Comparison of ENCODE assay signal across 11 mouse cellular contexts in the genomic region with DNA sequence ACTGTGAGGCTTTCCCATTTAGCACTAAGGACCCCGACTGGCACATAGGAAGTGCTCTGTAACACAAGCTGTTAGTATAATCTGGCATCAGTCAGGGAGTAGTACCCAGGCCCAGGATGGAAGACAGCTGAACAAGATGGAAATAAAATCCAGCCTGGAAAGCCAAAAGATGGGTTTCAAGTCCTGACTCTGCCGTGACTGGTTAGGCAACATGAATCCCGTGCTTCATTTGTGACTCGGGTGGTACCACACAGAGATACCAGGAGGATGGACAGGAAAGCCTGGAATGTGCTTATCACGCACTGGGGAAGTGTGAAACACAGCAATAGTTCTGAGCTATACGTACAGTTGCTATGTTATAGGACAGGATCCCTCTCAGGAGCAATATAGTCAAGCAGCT. TPM values are rescaled to one million over a fixed set of nuclear protein-coding genes. Genes with fewer than 3 reads are reported as not detected.
A peak's percentile ranks its signal among the peaks of the same experiment; 100 is the strongest.
DNase-seq lines count a peak whose midpoint lies in the region; ATAC-seq and TF ChIP-seq lines count a peak whose summit lies in the region.
"Had no signal": no experiment of that assay in that cellular context is flagged by ENCODE, and none has a peak within 500 bp of the region (broad histone marks: within the 10 kb centered on the region; RNA-seq: fewer than 3 reads in every experiment).

No protein-coding gene starts in this region.

- no peak for TF ChIP-seq CTCF in gastrocnemius, adult 2 months (IDR thresholded peaks at IDR 0.05)
- no peak for TF ChIP-seq CTCF in lung, adult 2 months (IDR thresholded peaks at IDR 0.05; ENCODE audit: insufficient read depth, low read length)

- no peak for TF ChIP-seq POLR2A in lung, adult 2 months (IDR thresholded peaks at IDR 0.05; ENCODE audit: borderline replicate concordance, extremely low read depth, low read depth, low read length)

- peak overlapping the region; percentile 55 for H3K4me3 ChIP-seq in gastrocnemius, adult 2 months
- H3K4me3 ChIP-seq in lung, adult 2 months (replicated peaks; ENCODE audit: extremely low read depth, low read depth, low read length), result peak overlapping the region; percentile 33
- no peak overlapping the region for H3K4me3 ChIP-seq in embryonic facial prominence, embryonic 12.5 days
- H3K4me3 ChIP-seq in limb, embryonic 15.5 days, result no peak overlapping the region

- peaks cover 15% of the 10 kb centered on the region for H3K4me1 ChIP-seq in lung, adult 2 months (ENCODE audit: control insufficient read depth, insufficient read depth, low read length)
- H3K4me1 ChIP-seq in embryonic facial prominence, embryonic 12.5 days, result peaks cover 56% of the 10 kb centered on the region
- H3K4me1 ChIP-seq in limb, embryonic 15.5 days, result peaks cover 56% of the 10 kb centered on the region

- ATAC-seq in embryonic facial prominence, embryonic 12.5 days (ENCODE audit: insufficient number of reproducible peaks, insufficient read depth, low FRiP score, low TSS enrichment), result no peak
- no peak for ATAC-seq in limb, embryonic 15.5 days (ENCODE audit: insufficient number of reproducible peaks, low FRiP score, low TSS enrichment, low read depth)
- no peak for ATAC-seq in inflammation-experienced regulatory T-cells, adult 6 months

- 36% methylated on average over 6 of the region's 6 CpGs for WGBS in lung, adult 2 months
- WGBS in embryonic facial prominence, embryonic 12.5 days, result 44% methylated on average over 6 of the region's 6 CpGs
- WGBS in limb, embryonic 15.5 days, result 36% methylated on average over 6 of the region's 6 CpGs

- peak overlapping the region; percentile 19; the same call in 1 of the 2 replicates for H3K4me2 ChIP-seq in embryonic facial prominence, embryonic 12.5 days (replicated peaks)
- no peak overlapping the region for H3K4me2 ChIP-seq in limb, embryonic 15.5 days

- intact Hi-C loops in gastrocnemius, adult 2 months (cut with DNase I), result no loop called here

- no peak for DNase-seq in gastrocnemius, adult 2 months
- DNase-seq in gastrocnemius, adult 18-20 months (ENCODE audit: low spot score), result no peak
- DNase-seq in lung, adult 2 months, result no peak
- DNase-seq in lung, postnatal 36 days, result no peak
- no peak for DNase-seq in thymus, adult 18-20 months

- no peaks in the 10 kb centered on the region for H3K27me3 ChIP-seq in embryonic facial prominence, embryonic 12.5 days
- no peaks in the 10 kb centered on the region for H3K27me3 ChIP-seq in limb, embryonic 15.5 days

- no peak overlapping the region for H3K9ac ChIP-seq in embryonic facial prominence, embryonic 12.5 days
- H3K9ac ChIP-seq in limb, embryonic 15.5 days, result no peak overlapping the region

- H3K27ac ChIP-seq in gastrocnemius, adult 2 months, result peak overlapping the region; percentile 82
- H3K27ac ChIP-seq in embryonic facial prominence, embryonic 12.5 days, result peak overlapping the region; percentile 71
- H3K27ac ChIP-seq in limb, embryonic 15.5 days, result peak overlapping the region; percentile 68

- no peaks in the 10 kb centered on the region for H3K36me3 ChIP-seq in embryonic facial prominence, embryonic 12.5 days
- H3K36me3 ChIP-seq in limb, embryonic 15.5 days, result no peaks in the 10 kb centered on the region

- no peaks in the 10 kb centered on the region for H3K9me3 ChIP-seq in embryonic facial prominence, embryonic 12.5 days
- no peaks in the 10 kb centered on the region for H3K9me3 ChIP-seq in limb, embryonic 15.5 days

RNA-seq across cellular contexts. Expression of a gene that starts 12.3 kb away (rescaled TPM):
- 10 to 100 TPM; 10.2 to 14.5 TPM for total RNA-seq in gastrocnemius, adult 2 months (2021)
- total RNA-seq in gastrocnemius, adult 18-20 months (2021), result 10 to 100 TPM in 1 of 2 experiments, 1 to 10 TPM in 1; 8.6 to 11.7 TPM
- 672 and 695 TPM in 2 replicates for polyA plus RNA-seq in lung, adult 2 months (2012; rRNA removed)
- polyA plus RNA-seq in embryonic facial prominence, embryonic 12.5 days (2016; fragmentation: Nextera tagmentation; extraction: Ambion mirVana), result 10.8 and 11.3 TPM in 2 replicates
- 16.3 and 17.7 TPM in 2 replicates for polyA plus RNA-seq in limb, embryonic 15.5 days (2015; fragmentation: Nextera tagmentation; extraction: Ambion mirVana)
- polyA plus RNA-seq in inflammation-experienced regulatory T-cells, adult 6 months (2017; shearing (Covaris generic)), result 1 to 10 TPM in 1 of 3 experiments, under 1 TPM in 1, not detected in 1; 0.86 to 1.9 TPM

RNA-seq across cellular contexts. Expression of a gene that starts 25.0 kb away (rescaled TPM):
- total RNA-seq in gastrocnemius, adult 2 months (2021), result not detected
- not detected for total RNA-seq in gastrocnemius, adult 18-20 months (2021)
- polyA plus RNA-seq in lung, adult 2 months (2012; rRNA removed), result 0.10 and 0.28 TPM in 2 replicates
- not detected in 2 replicates for polyA plus RNA-seq in embryonic facial prominence, embryonic 12.5 days (2016; fragmentation: Nextera tagmentation; extraction: Ambion mirVana)
- polyA plus RNA-seq in limb, embryonic 15.5 days (2015; fragmentation: Nextera tagmentation; extraction: Ambion mirVana), result not detected in 2 replicates
- polyA plus RNA-seq in inflammation-experienced regulatory T-cells, adult 6 months (2017; shearing (Covaris generic)), result not detected
- total RNA-seq: layer of hippocampus, adult 18-20 months had no signal
- polyA plus RNA-seq: brain, embryonic 14.5 days; gonadal fat pad, adult 2 months had no signal

RNA-seq across cellular contexts. Expression of a gene that starts 33.3 kb away (rescaled TPM):
- 10 to 100 TPM; 26.9 to 30.8 TPM for total RNA-seq in gastrocnemius, adult 2 months (2021)
- 10 to 100 TPM; 26.0 to 48.0 TPM for total RNA-seq in gastrocnemius, adult 18-20 months (2021)
- 45.8 and 57.2 TPM in 2 replicates for polyA plus RNA-seq in lung, adult 2 months (2012; rRNA removed)
- polyA plus RNA-seq in embryonic facial prominence, embryonic 12.5 days (2016; fragmentation: Nextera tagmentation; extraction: Ambion mirVana), result 7.5 and 8.2 TPM in 2 replicates
- 8.4 and 10.9 TPM in 2 replicates for polyA plus RNA-seq in limb, embryonic 15.5 days (2015; fragmentation: Nextera tagmentation; extraction: Ambion mirVana)
- polyA plus RNA-seq in inflammation-experienced regulatory T-cells, adult 6 months (2017; shearing (Covaris generic)), result 1 to 10 TPM in 2 of 3 experiments, under 1 TPM in 1; 0.53 to 4.0 (median 3.6) TPM

Comparison
In these comparisons a context has a peak if more than half of its experiments do, and no peak if none do; other contexts are left out.
1. H3K4me3 ChIP-seq: peak in gastrocnemius, adult 2 months (single experiment) and lung, adult 2 months (single experiment); none in embryonic facial prominence, embryonic 12.5 days (single experiment) and limb, embryonic 15.5 days (single experiment).
2. RNA of a gene that starts 12.3 kb away (polyA plus RNA-seq): 672 to 695 TPM in lung, adult 2 months; 16.3 to 17.7 TPM in limb, embryonic 15.5 days, 10.8 to 11.3 TPM in embryonic facial prominence, embryonic 12.5 days and 0.86 to 1.9 TPM in inflammation-experienced regulatory T-cells, adult 6 months; every median in the first group is over 10 times any median in the second.
3. Peak in every context shown above with its lines, with median percentiles within 50 percentile points of each other: H3K27ac ChIP-seq.